Mouse (Mus musculus) left cerebral cortex, postnatal 36 days (tissue): Measurements from ENCODE around the gene Cytip. TPM values are rescaled to one million over a fixed set of nuclear protein-coding genes. Genes with fewer than 3 reads are reported as not detected.
"Not testable (repeated sequence)": the region's sequence is repeated elsewhere in the genome, so short reads cannot be mapped to it uniquely, and the experiment has no call there.

ENCODE experiments used
- DNase-seq, 2 experiments: peaks; one replicate each; pipeline ENCODE4 v3.0.0; 2021 to 2022; ENCODE audit warnings: low spot score in 2 of 2, mixed read lengths in 1 of 2
- intact Hi-C: fragments of 180-260 bp; cut with DNase I; formaldehyde crosslinking; loops from one replicate; pipeline ENCODE4 v1.15.1; 2025
- total RNA-seq, 2 experiments: library from RNA; stranded (reverse); gene quantifications; 2 replicates each; pipeline ENCODE4 v1.2.3; 2021

Gene Cytip
- total RNA-seq, 2 experiments from 2014 or later, result not detected

DNA sequence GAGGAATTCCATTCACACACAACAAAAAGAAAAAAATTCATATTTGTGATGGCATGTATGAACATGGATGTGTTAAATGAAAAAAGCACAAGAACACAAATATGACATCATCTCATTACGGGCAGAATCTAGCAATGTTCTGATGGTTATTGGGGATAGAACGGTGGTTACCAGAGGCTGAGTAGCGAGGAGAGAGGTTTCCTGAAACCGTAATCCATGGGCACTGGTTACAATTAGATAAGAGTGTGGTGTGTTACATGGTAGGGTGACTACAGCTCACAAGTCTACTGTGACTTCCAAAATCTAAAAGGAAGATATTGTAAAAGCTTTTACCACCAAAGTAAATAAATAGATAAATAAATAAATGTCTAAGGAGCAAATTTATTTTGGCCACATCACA, 58.8 kb downstream of the Cytip start:
- no peak for DNase-seq
- intact Hi-C loops, result no loop called here

DNA sequence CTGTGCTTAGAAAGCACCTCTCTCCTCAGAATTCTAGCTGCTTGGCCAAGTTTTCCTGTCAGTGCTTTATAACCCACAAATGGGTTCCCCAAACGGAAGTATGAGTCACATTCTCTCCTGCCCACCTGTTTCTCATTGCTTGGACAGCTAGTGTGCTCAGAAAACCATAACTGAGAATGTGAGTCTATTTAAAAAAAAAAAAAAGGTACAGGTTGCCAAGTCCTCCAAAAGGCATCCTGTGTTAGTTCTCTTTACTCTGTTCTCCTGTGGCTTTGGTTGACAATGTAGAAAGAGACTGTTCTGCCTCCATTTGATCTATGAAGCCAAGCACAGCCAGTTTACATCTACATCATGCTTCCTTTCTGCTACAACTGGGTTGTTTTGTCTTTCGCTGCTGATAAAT, 60.3 kb downstream of the Cytip start:
- intact Hi-C loops, result no loop called here
- peak in 1 of 2 experiments; percentile 9 for DNase-seq

DNA sequence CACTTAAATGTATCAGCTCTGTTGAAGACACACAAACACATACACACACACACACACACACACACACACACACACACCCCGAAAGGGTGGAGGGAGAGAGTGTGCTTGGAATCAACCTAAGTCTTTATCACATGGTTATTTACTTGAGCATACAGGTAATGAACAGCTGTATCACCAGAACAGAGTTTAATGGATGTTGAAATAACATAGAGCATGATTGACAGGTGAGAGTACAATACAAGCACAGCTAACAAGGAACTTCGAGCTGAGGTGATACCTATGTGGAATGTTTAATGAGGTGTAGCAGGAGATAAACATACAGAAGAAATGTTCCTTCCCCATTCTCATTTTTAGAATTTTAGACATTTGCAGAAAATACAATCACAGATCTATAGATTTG, 62.7 kb downstream of the Cytip start:
- no peak for DNase-seq
- intact Hi-C loops, result no loop called here

DNA sequence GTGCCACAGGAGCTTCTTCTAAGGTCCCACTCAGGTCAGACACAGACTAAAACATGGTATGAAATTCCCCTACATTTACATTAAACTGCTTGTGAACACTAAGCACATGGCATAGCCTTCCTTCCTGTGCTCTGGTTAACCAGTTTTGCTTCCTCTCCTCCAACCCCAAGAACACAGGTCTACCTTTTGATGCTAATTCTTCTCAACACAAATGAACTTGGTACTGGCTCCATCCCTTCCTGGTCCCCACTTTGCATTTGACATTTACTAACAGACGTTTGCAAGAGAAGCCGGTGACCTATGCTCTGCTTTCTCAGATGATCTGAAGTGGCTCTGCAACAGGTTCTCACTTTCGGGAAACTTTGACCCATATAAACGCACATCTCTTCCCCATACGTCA, 65.4 kb downstream of the Cytip start:
- intact Hi-C loops, result no loop called here
- DNase-seq, result no peak

DNA sequence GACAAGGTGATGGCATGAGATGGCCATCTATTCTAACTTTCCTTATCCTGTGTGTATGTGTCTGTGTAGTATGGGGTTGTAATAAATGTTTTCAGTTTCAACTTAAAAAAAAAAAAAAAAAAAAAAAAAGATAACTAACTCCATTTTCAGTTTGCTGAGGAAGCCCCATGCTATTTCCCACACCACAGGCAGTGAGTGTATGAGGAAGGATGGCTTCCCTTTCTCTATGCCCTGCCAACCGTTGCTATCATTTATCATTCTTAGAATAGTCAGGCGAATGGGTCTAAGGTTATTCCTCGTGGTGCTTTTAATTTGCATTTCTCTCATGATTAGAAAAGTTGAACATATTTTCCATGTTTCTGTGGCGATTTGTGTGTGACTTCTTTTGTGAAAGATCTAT, 84.2 kb downstream of the Cytip start:
- DNase-seq, result no peak
- intact Hi-C loops, result no loop called here

DNA sequence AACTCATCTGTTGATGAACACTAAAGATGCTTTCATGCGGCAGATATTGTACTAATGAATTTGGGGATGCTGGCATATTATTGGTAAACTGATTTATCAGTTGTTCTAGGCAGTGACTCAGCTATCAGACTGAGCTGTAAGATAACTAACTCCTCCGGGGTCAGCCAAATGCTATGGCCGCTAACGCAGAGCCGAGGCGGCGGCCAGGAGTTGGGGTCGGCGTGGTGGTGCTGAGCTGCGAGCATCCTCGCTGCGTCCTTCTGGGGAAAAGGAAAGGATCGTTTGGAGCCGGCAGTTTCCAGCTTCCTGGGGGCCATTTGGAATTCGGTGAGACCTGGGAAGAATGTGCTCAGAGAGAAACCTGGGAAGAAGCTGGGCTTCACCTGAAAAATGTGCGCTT, 87.4 kb downstream of the Cytip start:
- intact Hi-C loops, DNase-seq: not testable (repeated sequence)

DNA sequence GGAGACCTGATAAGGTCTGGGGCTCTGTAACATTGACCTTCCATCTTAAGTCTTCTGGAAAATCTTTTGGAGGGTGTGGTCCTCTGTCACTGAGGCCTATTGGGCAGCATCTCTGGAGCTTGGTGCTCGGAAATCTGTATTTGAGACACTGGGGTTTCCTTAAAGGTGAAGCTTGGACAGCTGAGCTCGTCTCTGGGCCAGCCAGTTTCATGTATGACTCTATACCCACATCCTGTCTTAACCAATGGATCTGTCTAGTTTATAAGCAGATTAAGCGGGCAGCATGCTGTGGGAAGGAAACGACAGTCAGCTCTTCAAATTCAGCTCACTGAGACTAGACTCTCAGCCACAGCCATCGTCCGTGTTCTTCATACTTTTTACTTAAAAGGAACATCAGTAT, 88.3 kb downstream of the Cytip start:
- intact Hi-C loops, result no loop called here

DNA sequence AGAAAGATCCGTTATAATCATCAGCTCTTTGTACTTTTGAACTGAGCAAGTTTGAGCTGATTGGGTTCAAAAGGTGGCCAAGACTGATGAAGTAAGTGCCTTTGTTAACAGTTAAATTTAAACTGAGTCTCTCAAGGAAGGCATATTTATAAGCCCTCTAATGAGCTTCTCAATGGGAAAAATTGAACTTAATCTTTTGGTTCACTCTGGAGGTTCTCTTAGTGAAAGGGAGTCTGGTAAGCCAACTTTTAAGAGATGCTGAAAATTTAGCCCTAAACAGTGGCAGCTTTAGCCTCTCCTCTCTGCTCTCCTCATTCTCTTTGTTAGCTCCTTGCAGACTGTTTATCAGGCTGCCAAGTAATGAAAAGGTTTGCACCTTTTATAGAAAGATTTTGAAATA, 100.5 kb downstream of the Cytip start:
- no peak for DNase-seq
- intact Hi-C loops, result no loop called here

More for the DNA sequence above, 88.3 kb downstream of the Cytip start:
- DNase-seq, result no peak

DNA sequence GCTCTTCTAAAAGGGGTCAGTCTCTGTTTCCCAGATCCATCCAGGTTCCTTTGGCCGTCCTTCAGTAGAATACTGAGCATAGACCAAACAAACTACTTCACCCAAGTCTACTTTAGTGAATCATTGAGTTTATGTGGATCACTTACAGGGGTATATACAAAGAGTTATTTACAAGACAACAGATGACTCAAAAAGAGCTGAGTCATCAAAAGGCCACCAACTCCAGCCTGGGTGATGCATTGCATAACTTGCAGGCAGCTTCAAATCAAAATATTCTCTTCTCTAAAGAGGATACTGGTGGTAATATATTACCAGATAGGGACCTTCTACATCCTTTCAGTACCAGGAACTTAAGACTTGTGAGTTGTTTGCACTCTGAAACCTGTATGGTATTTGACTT, 108.9 kb downstream of the Cytip start:
- no peak for DNase-seq
- intact Hi-C loops, result no loop called here

DNA sequence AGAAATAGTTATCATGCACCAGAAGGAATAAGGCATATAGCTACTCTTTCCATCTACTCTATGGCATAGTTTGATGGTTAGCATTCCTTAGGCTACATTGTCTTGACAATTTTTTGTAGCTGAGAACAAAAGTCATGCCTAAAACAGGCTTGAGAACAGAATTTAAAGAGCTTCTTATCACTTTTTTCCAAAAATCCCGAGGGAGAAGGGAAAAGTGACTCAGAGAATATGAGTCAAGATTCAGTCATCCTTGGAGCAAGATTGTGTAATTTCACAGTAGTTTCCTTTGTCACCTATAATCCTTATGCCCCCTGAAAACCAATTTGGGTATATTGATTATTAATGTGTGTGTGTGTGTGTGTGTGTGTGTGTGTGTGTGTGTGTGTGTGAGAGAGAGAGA, 115.5 kb downstream of the Cytip start:
- intact Hi-C loops, result no loop called here
- no peak for DNase-seq

Other genes with a start within 250 kb of the Cytip start
- not detected for gene Galnt5, start 197.6 kb downstream of the Cytip start, total RNA-seq
- gene Ermn, start 142.7 kb downstream of the Cytip start, total RNA-seq, result 10 to 100 TPM; 18.9 to 24.7 TPM
- 10 to 100 TPM; 16.8 to 18.3 TPM for gene Acvr1c, start 162.4 kb upstream of the Cytip start, total RNA-seq